In genomic region chr8:88411461-88411860, GRCm38 (mm10) we compare ENCODE assay signal across 20 mouse cellular contexts. TPM values are rescaled to one million over a fixed set of nuclear protein-coding genes. Genes with fewer than 3 reads are reported as not detected.
A peak's percentile ranks its signal among the peaks of the same experiment; 100 is the strongest.
DNase-seq lines count a peak whose midpoint lies in the region; ATAC-seq and TF ChIP-seq lines count a peak whose summit lies in the region.
"Had no signal": no experiment of that assay in that cellular context is flagged by ENCODE, and none has a peak within 500 bp of the region (broad histone marks: within the 10 kb centered on the region; RNA-seq: fewer than 3 reads in every experiment).

No protein-coding gene starts in this region.

- H3K4me3 ChIP-seq in hindbrain, embryonic 11.5 days (ENCODE audit: low read depth, low read length): no peak overlapping the region
- H3K4me3 ChIP-seq in hindbrain, embryonic 13.5 days: no peak overlapping the region
- H3K4me3 ChIP-seq in cerebellum, adult 2 months (replicated peaks; ENCODE audit: insufficient read depth, low read depth, low read length): no peak overlapping the region
- H3K4me3 ChIP-seq: embryonic facial prominence, embryonic 12.5 days; gastrocnemius, adult 2 months; heart, embryonic 13.5 days; hindbrain, embryonic 15.5 days had no signal

- 63% methylated on average over 6 of the region's 6 CpGs for WGBS in hindbrain, embryonic 11.5 days
- 74% methylated on average over 6 of the region's 6 CpGs for WGBS in hindbrain, embryonic 13.5 days
- 80% methylated on average over 6 of the region's 6 CpGs for WGBS in cerebellum, adult 2 months

- H3K36me3 ChIP-seq in hindbrain, embryonic 11.5 days (ENCODE audit: control insufficient read depth, insufficient read depth, low read length): no peaks in the 10 kb centered on the region
- H3K36me3 ChIP-seq in hindbrain, embryonic 13.5 days: no peaks in the 10 kb centered on the region
- H3K36me3 ChIP-seq: embryonic facial prominence, embryonic 12.5 days; heart, embryonic 13.5 days; hindbrain, embryonic 15.5 days had no signal

- no peak overlapping the region for H3K27ac ChIP-seq in hindbrain, embryonic 11.5 days (ENCODE audit: low read depth, low read length)
- no peak overlapping the region for H3K27ac ChIP-seq in hindbrain, embryonic 13.5 days
- no peak overlapping the region for H3K27ac ChIP-seq in cerebellum, adult 2 months (ENCODE audit: insufficient read depth, low read length)
- H3K27ac ChIP-seq: embryonic facial prominence, embryonic 12.5 days; gastrocnemius, adult 2 months; heart, embryonic 13.5 days; hindbrain, embryonic 15.5 days had no signal

- H3K9me3 ChIP-seq in hindbrain, embryonic 11.5 days (ENCODE audit: control insufficient read depth, low read length): no peaks in the 10 kb centered on the region
- H3K9me3 ChIP-seq in hindbrain, embryonic 13.5 days: peaks cover 3% of the 10 kb centered on the region; the same call in 1 of the 2 replicates
- H3K9me3 ChIP-seq: heart, embryonic 13.5 days; hindbrain, embryonic 15.5 days had no signal

- no peak overlapping the region for H3K9ac ChIP-seq in hindbrain, embryonic 11.5 days (ENCODE audit: low read depth, low read length)
- H3K9ac ChIP-seq in hindbrain, embryonic 13.5 days: no peak overlapping the region
- H3K9ac ChIP-seq: embryonic facial prominence, embryonic 12.5 days; forebrain, postnatal 0 days; heart, embryonic 13.5 days; hindbrain, embryonic 15.5 days had no signal

- intact Hi-C loops in left cerebral cortex, postnatal 4 days (cut with DNase I): no loop called here

- ATAC-seq in hindbrain, embryonic 11.5 days (ENCODE audit: low FRiP score): no peak
- ATAC-seq in hindbrain, embryonic 13.5 days (ENCODE audit: low FRiP score): no peak
- ATAC-seq: forebrain, postnatal 0 days had no signal

- DNase-seq in hindbrain, embryonic 11.5 days (ENCODE audit: low spot score): peak; percentile 19
- DNase-seq in embryo, embryonic 10 days (ENCODE audit: low spot score): peak; percentile 70
- peak; percentile 27 for DNase-seq in embryo, embryonic 9.5 days (ENCODE audit: extremely low spot score)
- DNase-seq in hindlimb bud, embryonic 11.5 days (ENCODE audit: extremely low spot score, low read depth, low spot score): peak; percentile 49
- no peak for DNase-seq in left cerebral cortex, postnatal 4 days
- DNase-seq in cerebellum, adult 2 months: no peak
- DNase-seq in heart, postnatal 4 days: no peak
- DNase-seq: adrenal gland, postnatal 10 days; cerebellum, adult 11-12 months; cerebellum, postnatal 10 days; forebrain, postnatal 0 days; gastrocnemius, adult 2 months; gastrocnemius, postnatal 36 days; heart, adult 11 months; heart, postnatal 36 days; kidney, adult 11 months had no signal

- TF ChIP-seq CTCF in cerebellum, adult 2 months (IDR thresholded peaks at IDR 0.05; ENCODE audit: borderline replicate concordance, insufficient read depth, low read depth, low read length): no peak

- TF ChIP-seq POLR2A in cerebellum, adult 2 months (IDR thresholded peaks at IDR 0.05; ENCODE audit: borderline replicate concordance, insufficient read depth, low read length): no peak

- H3K4me2 ChIP-seq in hindbrain, embryonic 11.5 days (replicated peaks; ENCODE audit: low read depth, low read length): no peak overlapping the region
- no peak overlapping the region for H3K4me2 ChIP-seq in hindbrain, embryonic 13.5 days
- H3K4me2 ChIP-seq: embryonic facial prominence, embryonic 12.5 days; heart, embryonic 13.5 days; hindbrain, embryonic 15.5 days had no signal

- no peaks in the 10 kb centered on the region for H3K4me1 ChIP-seq in hindbrain, embryonic 11.5 days (replicated peaks; ENCODE audit: control insufficient read depth, insufficient read depth, low read length)
- H3K4me1 ChIP-seq in hindbrain, embryonic 13.5 days (replicated peaks): 0 out of 2 replicates have a peak, but pooled peaks cover 3% of the 10 kb centered on the region
- H3K4me1 ChIP-seq in cerebellum, adult 2 months (ENCODE audit: control insufficient read depth, insufficient read depth, low read length): no peaks in the 10 kb centered on the region
- H3K4me1 ChIP-seq: embryonic facial prominence, embryonic 12.5 days; hindbrain, embryonic 15.5 days had no signal

- H3K27me3 ChIP-seq in hindbrain, embryonic 11.5 days (ENCODE audit: control insufficient read depth, insufficient read depth, low read length): no peaks in the 10 kb centered on the region
- no peaks in the 10 kb centered on the region for H3K27me3 ChIP-seq in hindbrain, embryonic 13.5 days
- H3K27me3 ChIP-seq in cerebellum, adult 2 months (ENCODE audit: control insufficient read depth, insufficient read depth, low read length): no peaks in the 10 kb centered on the region
- H3K27me3 ChIP-seq: embryonic facial prominence, embryonic 12.5 days; heart, embryonic 13.5 days; hindbrain, embryonic 15.5 days had no signal

RNA-seq across cellular contexts. Expression of gene Brd7, which starts 49.5 kb away (rescaled TPM):
- 77.5 and 82.4 TPM in 2 replicates for polyA plus RNA-seq in hindbrain, embryonic 11.5 days (2014; fragmentation: Nextera tagmentation; extraction: Ambion mirVana)
- polyA plus RNA-seq in hindbrain, embryonic 13.5 days (2015; fragmentation: Nextera tagmentation; extraction: Ambion mirVana): 69.3 and 71.7 TPM in 2 replicates
- 10 to 100 TPM; 63.8 to 76.9 TPM for total RNA-seq in left cerebral cortex, postnatal 4 days (2021)
- polyA plus RNA-seq in cerebellum, adult 2 months (2012; rRNA removed): 69.8 and 70.0 TPM in 2 replicates
- 10 to 100 TPM; 73.4 to 87.1 TPM for total RNA-seq in heart, postnatal 4 days (2021)

Comparison
In these comparisons a context has a peak if more than half of its experiments do, and no peak if none do; other contexts are left out.
1. DNase-seq: peak in hindbrain, embryonic 11.5 days (single experiment), embryo, embryonic 10 days (single experiment), embryo, embryonic 9.5 days (single experiment) and hindlimb bud, embryonic 11.5 days (single experiment); none in left cerebral cortex, postnatal 4 days (single experiment), cerebellum, adult 2 months (0 of 2) and heart, postnatal 4 days (single experiment).